Mouse (Mus musculus) left cerebral cortex, postnatal 4 days (tissue): Measurements from ENCODE around the gene Bbx. TPM values are rescaled to one million over a fixed set of nuclear protein-coding genes. Genes with fewer than 3 reads are reported as not detected.

Source experiments
- DNase-seq: peaks from one replicate; pipeline ENCODE4 v3.0.0-alpha.2; 2022
- intact Hi-C: fragments of 180-260 bp; cut with DNase I; formaldehyde crosslinking; loops from one replicate; pipeline ENCODE4 v1.15.1; 2025
- total RNA-seq, 2 experiments: library from RNA; stranded (reverse); gene quantifications; 2 replicates each; pipeline ENCODE4 v1.2.3; 2021

Bbx gene
- total RNA-seq, 2 experiments from 2014 or later: 9.1 to 10.3 TPM

DNA sequence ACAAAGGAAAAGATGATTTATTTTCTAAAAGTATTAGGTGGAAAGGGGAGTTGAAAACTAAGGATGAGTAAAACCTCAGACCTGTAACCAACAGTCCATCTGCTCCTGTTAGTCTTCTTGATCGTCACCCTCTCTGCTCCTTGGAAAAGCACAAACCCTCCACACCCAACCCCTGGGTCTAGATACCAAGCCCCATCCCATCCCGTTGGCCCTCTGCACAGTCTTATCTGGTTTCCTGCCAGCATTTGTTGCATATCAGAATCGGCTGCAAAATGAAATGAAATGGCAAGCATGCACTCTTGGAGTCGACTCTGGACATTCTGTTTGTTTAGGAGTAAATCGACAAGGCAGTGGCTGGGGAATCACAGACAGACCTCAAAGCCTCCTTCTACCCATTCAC, 29.3 kb downstream of the Bbx start:
- intact Hi-C loops: no loop called here
- DNase-seq: no peak

DNA sequence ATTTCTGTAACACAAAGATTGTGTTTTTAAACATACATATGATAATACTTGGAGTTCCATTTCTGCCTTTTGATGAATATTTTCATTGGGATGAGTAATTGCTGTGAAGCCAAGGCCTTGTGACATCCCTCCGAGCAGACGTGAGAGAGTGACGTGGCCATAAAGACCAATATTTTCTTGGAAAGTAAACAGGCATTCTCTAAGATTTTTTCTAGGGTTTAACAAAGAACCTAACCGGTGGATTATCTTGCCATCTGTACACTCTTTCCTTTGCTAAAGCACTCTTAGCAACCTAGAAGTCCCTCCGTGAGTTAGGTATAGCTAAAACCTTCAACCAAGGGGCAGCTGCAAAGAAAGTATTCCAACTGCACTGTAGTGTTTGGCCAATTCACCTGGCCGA, 32.4 kb downstream of the Bbx start:
- intact Hi-C loops: no loop called here

DNA sequence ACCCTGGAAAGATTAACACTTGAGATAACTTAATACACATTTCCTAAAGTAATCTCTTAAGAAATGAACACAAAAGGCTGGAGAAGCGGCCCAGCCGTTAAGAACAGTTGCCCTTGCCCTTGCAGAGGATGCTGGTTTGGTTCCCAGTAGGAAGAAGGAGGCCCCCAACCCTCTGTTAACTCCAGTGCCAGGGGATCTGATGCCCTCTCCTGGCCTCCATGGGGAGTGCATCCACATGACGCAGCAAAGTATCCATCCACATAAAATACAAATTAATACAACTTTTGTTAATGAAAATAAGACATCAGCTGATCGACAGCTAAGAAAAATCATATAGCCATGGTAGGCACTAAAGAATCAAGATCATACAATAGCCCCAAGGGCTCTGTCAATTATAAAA, 33.6 kb downstream of the Bbx start:
- intact Hi-C loops: no loop called here
- no peak for DNase-seq

More for the DNA sequence above, 32.4 kb downstream of the Bbx start:
- DNase-seq: no peak

DNA sequence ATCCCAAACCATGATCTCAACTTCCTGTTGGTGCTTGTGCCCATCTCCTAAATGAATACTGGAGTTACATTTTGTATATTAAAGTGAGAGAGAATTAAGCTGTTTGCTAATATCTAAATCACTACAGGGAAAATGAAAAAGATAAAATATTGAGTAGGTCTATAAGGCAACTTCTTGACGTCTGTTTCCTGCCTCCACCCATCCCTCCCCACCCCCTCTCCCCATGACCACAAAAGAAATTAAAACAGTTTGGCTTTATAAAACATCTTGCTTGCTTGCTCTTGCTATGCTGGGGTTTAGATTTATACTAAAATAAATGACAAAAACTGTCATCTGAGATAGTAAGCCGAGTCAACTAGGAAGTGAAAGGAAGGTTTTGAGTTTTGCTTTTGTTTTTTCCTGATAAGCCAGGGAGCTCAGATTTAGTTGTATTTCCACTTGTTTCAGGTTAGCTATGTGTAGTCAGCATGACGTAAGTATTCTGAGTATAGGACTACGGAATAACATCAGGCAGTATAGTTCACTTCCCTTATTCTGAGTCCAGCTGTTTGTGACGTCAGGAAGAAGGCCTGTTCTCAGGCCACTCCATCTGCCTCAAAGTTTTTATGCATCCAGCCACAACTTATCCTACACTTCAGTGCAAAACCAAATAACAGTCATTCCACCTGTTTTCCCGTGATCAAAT, 36.1 kb downstream of the Bbx start:
- intact Hi-C loops: no loop called here
- DNase-seq: no peak

DNA sequence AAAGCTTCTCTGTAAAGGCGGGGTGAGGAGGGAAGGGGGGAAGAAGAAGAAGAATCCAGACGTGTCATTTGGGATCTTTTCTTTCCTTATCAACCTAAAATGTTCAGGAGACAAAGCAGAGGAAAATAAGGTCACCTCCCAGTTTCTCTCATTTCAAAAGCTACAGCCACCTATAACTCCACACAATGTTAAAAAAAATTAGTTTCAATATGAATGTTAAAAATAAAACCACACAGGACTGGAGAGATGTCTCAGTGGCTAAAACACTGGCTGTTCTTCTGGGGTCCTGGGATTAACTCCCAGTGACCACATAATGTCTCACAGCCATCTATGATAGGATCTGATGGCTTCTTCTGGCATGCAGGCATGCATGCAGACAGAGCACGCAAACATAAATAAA, 43.7 kb downstream of the Bbx start:
- DNase-seq: no peak
- intact Hi-C loops: no loop called here

DNA sequence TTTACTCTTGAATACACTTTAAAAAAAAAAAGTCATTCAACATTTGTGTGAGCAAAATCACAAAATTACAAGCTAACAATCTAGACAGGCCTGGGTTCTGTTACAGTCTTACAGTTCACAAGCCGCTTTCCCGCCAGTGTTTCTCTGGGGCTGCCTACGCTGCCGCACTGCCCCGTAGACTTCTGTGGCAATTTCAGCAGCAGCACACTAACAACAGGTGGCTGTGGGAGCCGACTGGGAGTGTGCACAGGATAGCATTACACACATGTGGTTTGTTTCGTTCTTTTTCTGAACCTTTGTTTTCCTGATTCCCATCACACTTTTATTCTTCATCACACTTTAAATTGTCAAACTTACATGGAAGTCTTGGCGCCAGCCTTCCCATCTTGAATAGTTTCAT, 48.6 kb downstream of the Bbx start:
- intact Hi-C loops: no loop called here
- no peak for DNase-seq

DNA sequence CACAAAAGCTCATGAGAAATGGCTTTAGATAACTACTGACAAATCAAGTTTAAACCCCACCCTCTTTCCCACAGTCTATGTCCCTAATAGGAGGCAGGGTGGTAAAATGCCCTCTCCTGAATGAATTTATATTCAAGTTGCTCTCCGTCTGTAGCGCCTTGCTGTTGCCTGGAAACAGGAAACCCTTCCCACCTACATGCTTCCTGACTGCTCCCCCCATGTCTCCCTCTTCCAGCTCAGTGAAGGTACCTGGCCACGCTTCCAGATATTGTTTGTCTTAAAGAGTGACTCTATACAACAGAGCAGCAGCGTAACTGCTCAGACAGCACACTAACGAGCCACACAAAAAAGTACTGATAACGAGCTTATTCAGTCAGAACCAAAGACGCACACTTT, 50.8 kb downstream of the Bbx start:
- no peak for DNase-seq
- intact Hi-C loops: no loop called here

DNA sequence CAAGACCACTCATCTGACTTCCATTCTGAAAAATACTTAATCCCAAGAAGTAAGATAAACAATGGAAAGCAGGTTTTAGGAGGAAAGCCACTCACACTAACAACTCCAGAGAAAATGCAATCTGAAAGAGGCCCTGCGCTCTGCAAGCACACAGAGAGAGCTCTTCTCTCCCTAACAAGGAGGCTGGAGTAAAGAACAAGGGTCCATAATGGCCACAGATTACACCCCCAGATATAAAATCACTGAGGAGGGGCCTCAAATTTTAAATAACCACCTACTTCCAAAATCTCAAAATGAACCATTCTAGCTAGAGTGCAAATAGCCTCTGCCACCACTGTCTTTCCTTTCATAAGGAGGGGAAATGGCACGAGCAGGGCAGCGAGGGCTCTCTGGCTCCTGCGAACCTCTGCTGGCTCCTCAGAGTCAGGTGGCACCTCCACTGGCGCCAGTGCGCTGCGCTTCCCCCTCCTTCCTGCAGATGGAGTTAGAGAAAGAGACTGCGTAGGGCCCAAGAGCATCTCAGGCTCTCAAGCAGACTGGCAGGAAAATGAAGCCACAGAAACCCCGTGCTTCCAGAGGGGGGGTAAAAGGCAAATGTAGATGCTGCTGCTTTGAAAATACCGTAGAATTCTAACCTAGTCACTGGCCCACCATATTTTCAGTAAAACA, 51.4 kb downstream of the Bbx start:
- peak; percentile 69 for DNase-seq
- intact Hi-C loops: no loop called here

DNA sequence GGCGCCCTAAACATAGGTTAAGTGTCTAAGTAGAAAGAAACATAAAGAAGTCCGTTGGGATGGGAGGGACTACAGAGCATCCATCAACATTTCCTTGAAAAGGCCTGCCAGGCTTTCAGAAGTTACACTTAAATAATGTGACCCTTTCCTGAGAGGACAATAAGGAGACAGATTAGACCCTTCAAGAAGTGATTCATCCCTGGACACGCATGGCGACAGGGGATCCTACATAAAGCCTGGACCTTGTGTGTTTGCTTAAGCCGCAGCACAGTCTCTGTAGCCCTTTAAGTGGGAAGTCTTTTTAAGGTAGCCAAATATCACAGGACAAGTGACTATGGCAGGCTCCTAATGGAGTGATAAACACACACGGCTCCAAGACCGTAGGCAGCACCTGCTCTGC, 52.0 kb downstream of the Bbx start:
- intact Hi-C loops: no loop called here
- no peak for DNase-seq

DNA sequence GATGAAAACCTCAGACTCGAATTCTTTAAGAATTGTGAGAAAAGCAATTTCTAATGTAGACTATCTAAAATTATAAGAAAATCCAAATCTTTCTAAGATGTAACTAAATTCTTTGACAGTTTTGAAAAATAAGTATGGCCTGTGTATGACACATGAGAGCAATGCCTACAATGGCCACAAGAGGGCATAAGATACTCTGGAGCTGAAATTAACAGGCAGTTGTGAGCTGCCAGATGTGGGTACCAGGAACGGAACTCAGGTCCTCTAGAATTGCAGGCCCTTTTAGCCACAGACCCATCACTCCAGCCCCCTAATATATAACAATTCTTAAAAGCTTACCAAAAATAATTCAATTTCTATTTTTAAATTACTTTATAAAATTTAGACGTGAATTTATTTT, 57.6 kb downstream of the Bbx start:
- intact Hi-C loops: loop anchor here (10.0 kb wide), 1 partner anchor 360 kb away; no protein-coding TSS in a partner anchor
- peak; percentile 5 for DNase-seq

DNA sequence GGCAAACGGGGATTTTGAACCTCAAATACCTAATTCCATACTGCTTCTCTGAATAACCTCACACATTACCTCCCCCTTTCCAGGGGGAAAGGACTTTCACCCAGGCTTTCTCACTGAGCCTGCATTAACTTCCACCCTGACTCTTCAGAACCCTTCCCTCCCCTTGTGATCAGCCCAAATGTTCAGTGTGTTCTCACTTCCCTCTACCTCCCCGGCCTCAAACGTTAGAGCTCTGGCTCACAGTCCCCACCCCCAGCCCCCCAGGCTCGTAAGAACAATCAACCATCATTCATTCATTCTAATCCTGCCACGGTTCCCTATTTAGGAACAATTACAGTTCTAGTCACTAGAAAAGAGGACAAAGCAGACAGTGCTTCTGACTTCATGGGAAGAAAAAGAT, 58.5 kb downstream of the Bbx start:
- DNase-seq: no peak
- intact Hi-C loops: loop anchor here (10.0 kb wide), 1 partner anchor 361 kb away; no protein-coding TSS in a partner anchor

DNA sequence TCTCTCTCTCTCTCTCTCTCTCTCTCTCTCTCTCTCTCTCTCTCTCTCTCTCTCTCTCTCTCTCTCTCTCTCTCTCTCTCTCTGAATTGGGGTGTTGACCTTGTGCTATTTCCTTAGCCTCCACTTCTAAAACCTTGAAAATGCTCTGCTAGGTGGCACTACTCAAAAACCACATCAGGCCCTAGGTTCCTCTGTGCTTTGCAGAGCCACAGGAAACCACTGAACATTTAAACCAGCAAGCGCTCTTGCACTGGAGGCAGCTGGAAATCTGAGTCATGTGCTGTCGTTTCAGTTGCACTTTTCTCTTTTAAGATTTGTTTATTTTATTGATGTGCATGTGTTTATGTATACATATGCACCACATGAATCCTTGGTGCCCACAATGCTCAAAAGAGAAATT, 59.6 kb downstream of the Bbx start:
- intact Hi-C loops: loop anchor here (10.0 kb wide), 1 partner anchor 362 kb away; no protein-coding TSS in a partner anchor
- DNase-seq: no peak

DNA sequence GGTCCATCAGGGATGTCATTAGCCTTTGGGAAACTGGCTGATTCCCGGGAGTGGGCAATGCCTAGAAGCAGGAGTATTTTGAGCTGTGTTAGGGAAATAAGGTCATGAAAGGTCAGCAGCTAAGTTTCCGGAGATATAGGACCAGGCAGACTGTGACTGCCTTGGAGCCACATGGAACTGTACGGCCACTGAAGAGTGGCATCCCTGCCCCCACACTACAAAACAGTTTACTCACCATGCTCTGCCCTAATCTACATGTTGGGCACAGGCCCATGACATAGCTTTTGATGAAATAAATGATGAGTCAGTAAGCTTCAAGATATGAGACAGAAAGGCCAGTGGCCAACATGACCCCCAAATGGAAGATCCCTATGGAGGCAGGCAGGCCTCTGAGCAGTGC, 60.7 kb downstream of the Bbx start:
- DNase-seq: no peak
- intact Hi-C loops: loop anchor here (10.0 kb wide), 1 partner anchor 363 kb away; no protein-coding TSS in a partner anchor

DNA sequence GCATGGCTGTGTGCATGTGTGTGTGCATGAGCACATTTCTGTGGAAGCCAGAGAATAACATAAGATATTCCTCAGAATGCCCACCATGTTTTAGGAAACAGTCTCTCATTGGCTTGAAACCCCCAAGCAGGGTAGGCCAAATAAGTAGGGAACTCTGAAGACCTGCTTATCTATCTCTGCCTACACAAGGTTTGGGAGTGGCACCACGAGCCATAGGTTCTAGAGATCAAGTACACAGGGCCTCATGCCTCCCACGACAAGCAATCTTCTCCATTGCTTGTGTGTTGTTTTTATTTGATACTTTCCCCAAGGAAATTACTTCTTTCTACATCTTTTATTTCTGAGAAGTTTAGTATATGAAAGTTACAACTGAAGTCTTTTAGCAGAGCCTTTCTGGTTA, 61.8 kb downstream of the Bbx start:
- DNase-seq: no peak
- intact Hi-C loops: loop anchor here (10.0 kb wide), 1 partner anchor 364 kb away; no protein-coding TSS in a partner anchor

DNA sequence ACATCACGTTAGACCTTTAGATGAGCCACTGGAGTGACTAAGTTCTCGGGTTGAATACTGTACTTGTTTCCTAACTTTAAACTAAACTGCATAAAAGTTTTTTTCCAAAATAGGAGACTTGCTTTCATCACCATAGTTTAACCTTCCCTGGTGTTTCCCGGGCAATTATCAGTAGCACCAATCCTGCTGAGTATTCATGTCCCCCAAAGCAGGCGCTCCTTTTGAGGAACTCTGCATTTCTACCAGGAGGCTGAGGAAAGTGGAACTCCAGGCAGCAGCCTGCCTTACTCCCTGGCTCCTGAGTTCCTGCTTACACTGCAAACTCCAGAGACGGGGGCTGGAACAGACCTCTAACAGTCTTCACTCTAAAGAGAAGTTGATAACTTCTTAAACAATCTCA, 65.6 kb downstream of the Bbx start:
- intact Hi-C loops: loop anchor here (10.0 kb wide), 1 partner anchor 158 kb away; no protein-coding TSS in a partner anchor
- DNase-seq: no peak

DNA sequence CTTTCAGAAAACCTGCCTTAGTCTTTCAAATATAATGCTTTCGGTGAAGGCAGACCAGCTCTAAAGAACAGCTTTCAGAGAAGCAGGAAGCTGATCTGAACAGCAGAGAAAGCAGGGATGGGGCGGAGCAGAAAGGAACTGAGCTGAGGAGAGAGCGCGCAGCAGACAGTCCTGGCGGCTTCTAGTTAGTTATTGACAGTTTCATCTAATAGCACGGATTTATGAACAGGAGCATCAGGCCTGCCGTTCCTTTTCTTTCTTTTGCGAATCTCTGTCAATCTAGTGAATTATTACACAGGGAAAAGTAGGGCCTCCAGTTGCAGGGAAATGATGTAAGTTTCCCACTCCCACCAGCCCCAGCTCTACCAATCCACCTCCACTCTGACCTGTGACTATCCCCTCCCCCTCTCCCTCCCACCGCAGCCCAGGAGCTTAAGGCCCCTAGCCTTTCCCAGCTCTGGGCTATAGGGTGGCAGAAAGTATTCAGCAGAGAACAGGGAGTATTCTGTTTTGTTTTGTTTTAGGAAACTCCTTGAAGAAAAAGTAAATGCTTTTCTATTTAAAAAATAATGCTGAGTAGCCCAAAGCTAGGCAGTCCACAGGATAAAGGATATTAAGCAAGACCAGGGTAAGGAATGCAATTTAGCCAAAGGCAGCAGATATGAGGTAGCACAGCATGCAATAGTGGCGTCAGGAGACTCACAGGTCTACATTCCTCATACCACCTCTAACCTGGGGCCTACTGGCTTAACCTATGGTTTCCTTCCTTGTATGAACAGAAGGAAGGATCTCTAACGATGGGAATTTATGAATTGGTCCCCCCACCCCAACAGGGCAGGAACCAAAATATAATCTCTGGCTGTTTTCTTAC, 67.8 kb downstream of the Bbx start:
- intact Hi-C loops: loop anchor here (10.0 kb wide), 1 partner anchor 160 kb away; no protein-coding TSS in a partner anchor
- peak; percentile 55 for DNase-seq

DNA sequence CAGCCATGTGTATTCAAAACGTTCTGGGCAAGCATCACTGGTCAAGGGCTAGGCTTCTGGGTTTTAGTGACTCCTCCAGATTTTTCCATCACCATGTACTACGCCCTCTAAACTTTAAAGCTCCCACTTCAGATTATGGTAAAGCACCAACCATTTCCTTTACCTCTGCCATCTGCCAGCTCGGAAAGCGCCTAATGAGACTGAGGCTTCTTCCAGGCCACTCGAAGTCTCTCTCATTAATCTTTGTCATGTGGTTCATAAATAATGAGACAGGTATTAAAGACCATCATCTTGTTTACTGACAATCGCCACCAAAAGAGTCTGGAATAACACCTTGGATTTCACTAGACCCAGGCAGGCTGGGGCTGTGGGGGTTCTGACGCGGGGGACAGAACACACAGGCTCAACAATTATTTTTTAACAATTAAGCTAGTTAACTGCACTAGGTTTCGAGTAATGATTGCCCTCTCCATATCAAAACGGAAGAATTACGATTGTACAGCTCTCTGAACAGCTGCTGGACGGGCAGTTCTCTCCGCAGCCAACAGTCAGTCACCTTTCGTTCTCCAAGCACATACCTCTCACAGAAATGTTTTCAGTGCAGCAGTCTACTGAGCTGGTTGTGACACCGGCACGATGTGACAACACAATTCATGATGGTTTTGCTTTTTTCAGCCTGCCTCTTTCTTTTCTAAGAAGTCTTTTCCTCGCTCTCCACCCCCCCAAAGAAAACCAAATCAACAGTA, 68.6 kb downstream of the Bbx start:
- intact Hi-C loops: loop anchor here (10.0 kb wide), 1 partner anchor 161 kb away; no protein-coding TSS in a partner anchor
- no peak for DNase-seq

DNA sequence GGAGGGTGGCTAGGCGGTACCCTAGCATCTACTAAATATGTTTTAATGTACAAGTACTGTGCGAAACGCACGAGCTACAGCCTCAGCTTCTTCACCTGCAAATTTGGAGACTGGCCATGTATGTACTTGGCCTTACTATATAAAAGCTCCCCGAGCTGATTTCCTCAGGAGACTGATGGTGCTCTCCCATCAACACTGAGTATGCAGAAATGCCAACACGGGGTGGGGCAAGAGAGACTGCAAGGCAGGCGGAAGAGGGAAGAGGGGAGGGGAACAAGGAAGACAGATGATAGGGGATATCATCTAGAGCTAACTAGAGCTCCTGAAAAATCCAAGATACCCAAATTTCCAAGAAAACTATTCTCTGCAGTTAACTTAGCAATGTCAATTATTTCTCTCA, 71.6 kb downstream of the Bbx start:
- intact Hi-C loops: loop anchor here (10.0 kb wide), 1 partner anchor 164 kb away; no protein-coding TSS in a partner anchor
- DNase-seq: no peak

DNA sequence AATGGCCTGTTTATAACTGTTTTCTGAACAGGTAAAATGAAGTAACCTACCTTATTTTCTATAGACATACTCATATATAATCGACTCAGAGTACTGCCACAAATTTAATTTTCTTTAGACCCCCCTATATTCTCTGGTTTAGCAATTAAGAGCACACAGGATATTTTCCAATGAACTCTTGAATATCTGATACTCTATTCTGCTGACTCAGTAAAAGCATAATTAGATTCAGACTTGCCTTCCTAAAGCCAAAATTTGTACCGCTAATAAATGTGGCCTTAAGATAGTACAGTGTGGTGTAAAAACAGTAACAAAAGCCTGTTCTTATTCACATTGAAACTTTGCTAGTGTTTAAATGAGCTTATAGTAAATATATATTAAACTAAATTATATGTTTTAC, 102.5 kb downstream of the Bbx start:
- DNase-seq: no peak
- intact Hi-C loops: no loop called here

DNA sequence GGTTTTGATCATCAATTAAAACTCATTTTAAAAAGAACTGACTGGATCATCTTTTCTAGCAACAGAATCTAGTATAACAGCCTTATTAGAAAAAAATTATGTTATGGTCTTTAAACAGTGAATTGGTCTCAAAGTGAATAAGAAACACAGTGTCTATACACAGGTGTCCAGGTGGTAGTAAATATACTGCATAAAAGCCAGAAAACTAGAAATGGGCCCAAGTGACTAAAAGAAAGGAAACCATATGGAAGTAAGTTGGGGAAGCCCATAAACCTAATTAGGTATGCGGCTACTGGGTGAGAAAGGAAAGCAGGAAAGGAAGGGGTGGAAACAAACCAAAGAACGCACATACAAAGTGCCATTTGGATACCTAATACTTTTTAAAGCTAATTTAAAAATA, 107.4 kb downstream of the Bbx start:
- DNase-seq: no peak
- intact Hi-C loops: no loop called here
